Mouse (Mus musculus) neural tube, embryonic 14.5 days (tissue): ENCODE data around the gene Epn2. TPM values are rescaled to one million over a fixed set of nuclear protein-coding genes. Genes with fewer than 3 reads are reported as not detected.

Experiments
- ATAC-seq: fragments of 200-750 bp; cut with Nextera tagmentation; 2 replicates; pipeline ENCODE4 v1.8.0; 2017; ENCODE audit warnings: low read depth, mild to moderate bottlenecking, moderate TSS enrichment, moderate library complexity
- H3K27ac ChIP-seq: fragments of 300-500 bp; sonication (generic); 2 replicates; pipeline ENCODE4 v1.5.1; 2014; ENCODE audit warnings: low read depth, mild to moderate bottlenecking, control low read depth, low read length, moderate library complexity, mixed read lengths
- H3K27me3 ChIP-seq: fragments of 300-500 bp; sonication (generic); 2 replicates; pipeline ENCODE4 v1.6.1; 2014; ENCODE audit warnings: low read length; ENCODE audit not compliant: control insufficient read depth, insufficient read depth
- H3K36me3 ChIP-seq: fragments of 300-500 bp; sonication (generic); 2 replicates; pipeline ENCODE4 v1.6.1; 2014; ENCODE audit warnings: low read length, mixed read lengths; ENCODE audit not compliant: control insufficient read depth, insufficient read depth
- H3K4me1 ChIP-seq: fragments of 300-500 bp; sonication (generic); 2 replicates; pipeline ENCODE4 v1.6.1; 2014; ENCODE audit warnings: low read length; ENCODE audit not compliant: control insufficient read depth, insufficient read depth
- H3K4me2 ChIP-seq: fragments of 300-500 bp; sonication (generic); 2 replicates; pipeline ENCODE4 v1.6.1; 2014; ENCODE audit warnings: mild to moderate bottlenecking, low read depth, low read length, control low read depth
- H3K4me3 ChIP-seq: fragments of 300-500 bp; sonication (generic); 2 replicates; pipeline ENCODE4 v1.5.1; 2014; ENCODE audit warnings: low read depth, low read length, control low read depth, mixed read lengths
- H3K9ac ChIP-seq: fragments of 300-500 bp; sonication (generic); replicated peaks from 2 replicates; pipeline ENCODE4 v1.6.1; 2014; ENCODE audit warnings: low read depth, mild to moderate bottlenecking, control low read depth, low read length, mixed read lengths
- H3K9me3 ChIP-seq: fragments of 300-500 bp; sonication (generic); 2 replicates; pipeline ENCODE4 v1.6.1; 2016; ENCODE audit warnings: low read length; ENCODE audit not compliant: control insufficient read depth
- WGBS: fragments of 180-500 bp; shearing (Covaris S2); extraction: QIAGEN DNeasy Blood & Tissue Kit; methylation state at CpG from one replicate; pipeline ENCODE4 v1.1.7; 2014; 5-methylcytosine and 5-hydroxymethylcytosine counted together
- polyA plus RNA-seq: library from polyadenylated mRNA; unstranded; fragments of >200 nt; fragmentation: Nextera tagmentation; extraction: Ambion mirVana; gene quantifications from 2 replicates; pipeline ENCODE4 v1.2.1, GENCODE M21; 2014

Epn2 gene
- polyA plus RNA-seq, result 69.7 and 74.8 TPM in 2 replicates

DNA sequence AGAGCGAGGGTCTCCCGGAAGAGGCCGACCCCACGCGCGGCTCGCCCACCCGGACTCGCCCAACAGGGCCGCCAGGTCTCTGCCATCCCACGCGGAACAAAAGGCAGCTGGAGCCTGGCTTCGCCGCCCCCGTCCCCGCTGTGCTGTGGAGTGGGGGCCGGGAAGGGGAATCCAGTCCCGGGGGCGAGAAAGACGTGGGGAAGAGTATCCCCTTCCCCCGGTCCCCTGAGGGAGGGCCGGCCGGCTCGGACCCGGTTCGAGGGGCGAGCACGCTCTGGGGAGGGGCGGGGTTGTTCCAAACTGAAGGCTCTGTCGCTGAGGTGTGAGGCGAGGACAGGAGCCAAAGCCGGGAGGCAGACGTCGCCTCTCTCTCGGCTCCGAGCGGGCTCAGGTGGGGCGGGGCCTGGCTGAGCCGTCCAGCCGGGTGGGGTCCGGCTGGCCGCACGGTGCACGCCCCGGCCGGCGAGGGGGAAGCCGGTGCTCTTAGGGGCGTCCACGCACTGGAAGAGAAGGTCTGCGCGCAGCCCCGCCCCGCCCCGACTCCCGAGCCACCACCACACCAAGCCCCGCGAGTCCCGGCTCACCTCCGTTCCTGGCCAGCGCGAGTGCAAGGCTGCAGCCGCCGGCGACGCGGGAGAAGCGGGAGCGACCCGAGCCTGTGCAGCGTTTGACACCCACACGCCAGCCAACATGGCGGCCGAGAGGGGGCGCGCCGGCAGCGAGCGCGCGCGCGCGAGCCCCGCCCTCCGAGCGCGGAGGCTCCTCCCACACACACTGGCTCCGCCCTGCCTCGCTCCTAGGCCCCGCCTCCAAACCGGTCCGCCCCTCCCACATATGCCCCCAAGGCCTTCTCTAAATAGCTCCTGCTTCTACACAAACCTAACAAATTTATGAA is at the start of gene Epn2:
Gene Epn2 (minus strand): TSS at position 705 of the 895 bp plus-strand sequence.
- Histone ChIP-seq H3K4me1 (peaks cover 10% of the 10 kb centered on the region), H3K4me3 (peak within 1 kb of the TSS; percentile 97), H3K4me2 (peak within 1 kb of the TSS; percentile 80), H3K36me3 (no peaks in the 10 kb centered on the region), H3K9me3 (no peaks in the 10 kb centered on the region), H3K27ac (peak within 1 kb of the TSS; percentile 85), H3K27me3 (no peaks in the 10 kb centered on the region), H3K9ac (peak within 1 kb of the TSS; percentile 90)
- ATAC-seq, result peak; percentile 93
- under 1% methylated on average over 82 of the region's 93 CpGs for WGBS

DNA sequence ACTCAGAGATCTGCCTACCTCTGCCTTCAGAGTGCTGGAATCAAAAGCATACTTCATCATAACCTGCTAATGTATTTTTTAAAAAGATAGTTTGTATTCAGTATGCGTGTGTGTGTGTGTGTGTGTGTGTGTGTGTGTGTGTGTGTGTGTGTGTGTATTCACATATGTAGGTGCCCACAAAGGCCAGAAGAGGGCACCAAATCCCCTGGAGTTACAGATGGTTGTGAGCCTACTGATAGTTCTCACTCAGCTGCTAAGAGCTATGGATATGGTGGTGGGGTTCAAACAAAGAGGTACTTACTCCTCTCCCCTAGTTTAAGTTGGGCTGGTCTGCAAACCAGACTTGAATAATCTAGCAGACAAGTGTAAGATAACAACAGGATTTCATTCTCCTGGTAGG is 47.0 kb upstream of the Epn2 start:
- Histone ChIP-seq H3K4me2 (no peak overlapping the region), H3K36me3 (no peaks in the 10 kb centered on the region), H3K4me1 (no peaks in the 10 kb centered on the region), H3K9me3 (no peaks in the 10 kb centered on the region), H3K4me3 (no peak overlapping the region), H3K9ac (no peak overlapping the region), H3K27me3 (no peaks in the 10 kb centered on the region; the same call in 1 of the 2 replicates), H3K27ac (no peak overlapping the region)
- 94% methylated on average over 1 of the region's 1 CpGs for WGBS
- no peak for ATAC-seq

DNA sequence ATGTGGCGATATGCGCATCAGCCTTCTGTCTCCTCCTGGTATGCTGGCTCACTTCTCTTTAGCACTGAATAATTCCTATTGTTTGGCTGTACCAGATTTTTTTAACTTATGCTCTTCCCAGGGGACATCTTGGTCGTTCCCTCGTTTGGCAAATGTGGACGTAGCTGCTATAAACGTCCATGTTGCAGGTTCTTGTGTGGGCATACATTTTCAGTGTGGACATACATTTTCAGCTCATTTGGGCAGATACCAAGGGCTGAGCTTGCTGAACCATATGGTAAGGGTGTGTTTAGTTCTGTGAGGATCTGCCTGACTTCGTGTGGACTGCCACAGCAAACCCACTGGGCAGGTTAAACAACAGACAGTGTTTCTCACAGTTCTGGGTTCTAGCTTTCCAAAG is 45.6 kb upstream of the Epn2 start:
- 76% methylated on average over 7 of the region's 7 CpGs for WGBS
- ATAC-seq, result no peak

DNA sequence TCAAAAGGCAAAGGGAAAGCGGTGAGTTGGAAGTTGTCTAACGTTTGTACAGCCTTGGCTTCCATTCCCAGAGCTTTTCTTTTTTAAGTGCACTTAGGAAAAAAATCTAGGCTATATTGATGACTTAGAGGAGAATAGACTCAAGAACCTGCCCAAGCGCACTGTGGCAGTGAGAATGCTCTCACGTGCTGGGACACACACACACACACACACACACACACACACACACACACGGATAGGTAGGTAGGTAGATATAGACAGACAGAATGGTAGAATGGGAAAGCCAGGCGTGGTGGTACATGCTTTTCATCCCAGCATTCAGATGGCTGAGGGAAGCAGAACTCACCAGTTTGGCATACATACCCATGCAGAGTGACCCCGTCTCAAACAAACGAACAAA is 41.3 kb upstream of the Epn2 start:
- no peaks in the 10 kb centered on the region; the same call in 1 of the 2 replicates for H3K27me3 ChIP-seq
- H3K9me3 ChIP-seq, result no peaks in the 10 kb centered on the region
- no peak for ATAC-seq
- H3K4me3 ChIP-seq, result peak overlapping the region; percentile 24; the same call in 1 of the 2 replicates
- 64% methylated on average over 8 of the region's 8 CpGs for WGBS
- H3K27ac ChIP-seq, result no peak overlapping the region
- peak overlapping the region; percentile 68 for H3K4me2 ChIP-seq
- no peaks in the 10 kb centered on the region for H3K36me3 ChIP-seq
- 0 out of 2 replicates have a peak overlapping the region, but pooled peaks have one; percentile 34 for H3K9ac ChIP-seq
- H3K4me1 ChIP-seq, result no peaks in the 10 kb centered on the region

More for the DNA sequence above, 45.6 kb upstream of the Epn2 start:
- Histone ChIP-seq H3K4me3 (no peak overlapping the region), H3K4me2 (no peak overlapping the region), H3K27ac (no peak overlapping the region), H3K9me3 (no peaks in the 10 kb centered on the region), H3K9ac (no peak overlapping the region), H3K27me3 (no peaks in the 10 kb centered on the region; the same call in 1 of the 2 replicates), H3K4me1 (no peaks in the 10 kb centered on the region), H3K36me3 (no peaks in the 10 kb centered on the region)

DNA sequence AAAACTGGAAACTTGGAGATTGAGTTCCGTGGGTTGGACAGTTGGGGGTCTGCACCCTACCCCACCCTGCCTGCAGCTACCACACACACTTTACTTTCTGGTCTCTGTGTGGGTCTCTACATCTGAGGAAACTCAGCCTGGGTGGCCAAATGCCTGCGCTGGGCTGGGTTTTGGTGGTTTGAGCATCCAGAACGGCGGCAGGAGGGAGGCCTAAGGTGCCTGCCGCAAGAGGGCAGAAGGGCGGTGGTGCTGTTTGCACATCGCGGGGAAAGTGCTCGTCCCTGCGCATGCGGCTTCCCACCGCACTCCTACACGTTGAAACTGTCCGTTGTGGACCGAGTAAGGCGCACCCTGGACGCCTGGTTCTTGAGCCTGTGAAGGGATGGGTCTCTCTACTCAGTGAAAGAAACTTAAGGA is 40.8 kb upstream of the Epn2 start:
- ATAC-seq, result peak; percentile 61; the same call in 1 of the 2 replicates
- WGBS, result under 1% methylated on average over 17 of the region's 17 CpGs
- Histone ChIP-seq H3K9me3 (no peaks in the 10 kb centered on the region), H3K27me3 (no peaks in the 10 kb centered on the region; the same call in 1 of the 2 replicates), H3K4me1 (no peaks in the 10 kb centered on the region), H3K27ac (no peak overlapping the region; the same call in 1 of the 2 replicates), H3K4me2 (peak overlapping the region; percentile 68), H3K9ac (peak overlapping the region; percentile 34; the same call in 1 of the 2 replicates), H3K36me3 (no peaks in the 10 kb centered on the region), H3K4me3 (peak overlapping the region; percentile 24)

DNA sequence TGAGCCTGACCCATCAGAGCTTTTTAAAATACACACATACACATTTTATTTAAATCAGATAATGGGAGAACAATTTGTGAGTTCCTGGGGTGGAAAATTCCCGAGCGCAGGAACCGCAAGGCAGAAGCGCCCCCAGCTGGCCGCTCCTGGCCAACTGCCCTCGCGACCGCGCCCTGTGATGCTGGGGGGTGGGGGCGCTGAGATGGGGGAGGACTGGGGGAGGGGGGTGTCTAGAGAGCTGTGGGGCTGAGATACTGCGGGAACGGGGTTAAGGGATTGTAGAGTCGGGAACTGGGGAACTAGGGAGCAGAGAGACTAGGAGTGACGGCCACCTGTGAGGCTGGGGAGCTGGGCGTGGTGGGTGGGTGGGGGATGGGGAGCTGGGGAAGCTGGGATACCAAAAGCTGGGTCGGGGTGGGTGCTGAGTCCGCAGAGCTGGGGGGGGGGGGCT is 40.3 kb upstream of the Epn2 start:
- H3K27ac ChIP-seq, result no peak overlapping the region
- peak overlapping the region; percentile 24 for H3K4me3 ChIP-seq
- no peaks in the 10 kb centered on the region for H3K36me3 ChIP-seq
- 0% methylated on average over 17 of the region's 17 CpGs for WGBS
- H3K4me2 ChIP-seq, result peak overlapping the region; percentile 68
- H3K9ac ChIP-seq, result 0 out of 2 replicates have a peak overlapping the region, but pooled peaks have one; percentile 34
- no peaks in the 10 kb centered on the region for H3K4me1 ChIP-seq
- no peaks in the 10 kb centered on the region; the same call in 1 of the 2 replicates for H3K27me3 ChIP-seq
- H3K9me3 ChIP-seq, result no peaks in the 10 kb centered on the region
- peak; percentile 60; the same call in 1 of the 2 replicates for ATAC-seq

DNA sequence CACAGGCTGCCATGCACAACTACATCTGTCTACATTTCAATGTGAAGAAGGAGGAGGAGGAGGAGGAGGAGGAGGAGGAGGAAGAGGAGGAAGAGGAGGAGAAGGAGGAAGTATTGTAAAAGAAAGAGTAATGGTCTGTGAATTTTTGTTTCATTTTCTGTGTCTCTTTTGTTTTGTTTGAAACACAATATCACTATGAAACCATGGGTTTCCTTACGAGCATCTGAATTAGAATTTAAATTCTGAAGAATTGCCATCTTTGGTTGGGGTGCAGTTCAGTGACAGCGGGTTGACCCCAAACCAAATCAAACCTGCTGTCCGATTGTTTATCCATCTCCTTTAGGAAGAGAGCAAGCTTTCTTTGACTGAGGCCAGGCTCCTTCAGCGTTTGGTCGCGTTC is 39.9 kb upstream of the Epn2 start:
- H3K4me1 ChIP-seq, result no peaks in the 10 kb centered on the region
- H3K27ac ChIP-seq, result no peak overlapping the region
- 12% methylated on average over 6 of the region's 6 CpGs for WGBS
- no peak for ATAC-seq
- H3K4me2 ChIP-seq, result peak overlapping the region; percentile 68
- H3K36me3 ChIP-seq, result no peaks in the 10 kb centered on the region
- H3K27me3 ChIP-seq, result no peaks in the 10 kb centered on the region; the same call in 1 of the 2 replicates
- H3K9me3 ChIP-seq, result no peaks in the 10 kb centered on the region
- no peak overlapping the region for H3K9ac ChIP-seq
- H3K4me3 ChIP-seq, result peak overlapping the region; percentile 24; the same call in 1 of the 2 replicates

DNA sequence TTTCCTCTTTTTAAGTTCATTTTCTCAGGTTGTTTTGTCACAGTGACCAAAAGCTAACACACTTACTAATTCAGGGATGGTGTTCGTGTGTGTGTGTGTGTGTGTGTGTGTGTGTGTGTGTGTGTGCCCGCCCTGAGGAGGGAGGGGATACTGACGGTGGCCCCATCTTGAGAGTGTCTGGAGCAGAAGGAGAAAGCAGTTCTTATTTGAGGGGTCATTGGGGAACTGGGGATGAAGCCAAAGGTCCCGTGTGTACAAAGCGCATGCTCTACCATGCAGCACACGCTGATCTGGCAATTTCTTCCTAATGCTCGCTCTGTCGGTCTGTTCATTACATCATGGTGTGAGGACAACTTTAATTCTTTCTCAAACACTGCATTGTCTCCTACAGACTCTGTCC is 39.1 kb upstream of the Epn2 start:
- 82% methylated on average over 8 of the region's 8 CpGs for WGBS
- Histone ChIP-seq H3K27ac (no peak overlapping the region), H3K4me3 (no peak overlapping the region), H3K36me3 (no peaks in the 10 kb centered on the region), H3K9ac (no peak overlapping the region), H3K4me1 (no peaks in the 10 kb centered on the region), H3K27me3 (no peaks in the 10 kb centered on the region; the same call in 1 of the 2 replicates), H3K4me2 (no peak overlapping the region), H3K9me3 (no peaks in the 10 kb centered on the region)
- no peak for ATAC-seq

DNA sequence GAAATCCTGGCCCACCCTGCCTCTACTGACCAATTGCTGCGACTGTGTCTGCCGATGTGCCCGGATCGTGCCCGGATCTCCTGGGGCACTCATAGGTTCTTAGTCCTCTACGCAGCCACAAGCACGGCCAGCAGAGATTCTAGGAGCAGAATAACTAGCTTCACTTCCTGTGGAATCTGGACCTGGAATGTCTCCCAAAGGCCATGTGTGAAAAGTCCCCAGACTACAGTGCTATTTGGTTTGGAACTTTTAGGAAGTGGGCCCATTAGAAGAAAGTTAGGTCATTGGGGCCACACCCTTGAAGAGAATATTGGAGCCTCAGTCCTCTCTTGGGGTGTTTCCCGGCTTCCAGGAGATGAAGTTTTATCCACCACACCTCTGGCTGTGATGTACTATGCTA is 38.6 kb upstream of the Epn2 start:
- no peak for ATAC-seq
- Histone ChIP-seq H3K9me3 (no peaks in the 10 kb centered on the region), H3K4me2 (no peak overlapping the region), H3K27ac (no peak overlapping the region), H3K4me3 (no peak overlapping the region), H3K27me3 (no peaks in the 10 kb centered on the region; the same call in 1 of the 2 replicates), H3K9ac (no peak overlapping the region), H3K4me1 (no peaks in the 10 kb centered on the region), H3K36me3 (no peaks in the 10 kb centered on the region)
- WGBS, result 93% methylated on average over 8 of the region's 8 CpGs
